Mouse (Mus musculus) cerebellum, adult 8-10 months (tissue): ENCODE measurements around the gene Slc11a2.
"Not testable (repeated sequence)": the region's sequence is repeated elsewhere in the genome, so short reads cannot be mapped to it uniquely, and the experiment has no call there.

ENCODE experiments used
- DNase-seq: peaks from one replicate; pipeline ENCODE4 v3.0.0; 2022

Slc11a2 gene

DNA sequence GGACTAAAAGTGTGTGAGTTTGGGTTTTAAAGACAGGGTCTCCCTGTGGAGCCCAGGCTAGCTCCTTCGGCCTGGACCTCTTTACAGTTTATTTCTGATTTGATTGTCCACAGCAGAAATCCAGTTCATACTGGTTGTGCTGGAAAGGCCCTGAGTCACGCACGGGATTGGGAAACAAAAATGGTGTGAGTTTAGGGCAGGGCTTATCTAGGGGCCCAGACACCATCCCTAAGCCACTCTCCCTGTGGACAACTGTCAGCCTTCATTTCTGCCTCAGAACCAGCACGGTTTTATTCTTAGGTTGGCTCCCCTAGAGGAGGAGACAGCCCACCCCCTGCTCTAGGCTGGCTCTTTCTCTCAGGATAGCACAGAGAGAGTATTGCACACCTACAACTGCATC is 8.4 kb upstream of the Slc11a2 start:
- DNase-seq, result no peak

DNA sequence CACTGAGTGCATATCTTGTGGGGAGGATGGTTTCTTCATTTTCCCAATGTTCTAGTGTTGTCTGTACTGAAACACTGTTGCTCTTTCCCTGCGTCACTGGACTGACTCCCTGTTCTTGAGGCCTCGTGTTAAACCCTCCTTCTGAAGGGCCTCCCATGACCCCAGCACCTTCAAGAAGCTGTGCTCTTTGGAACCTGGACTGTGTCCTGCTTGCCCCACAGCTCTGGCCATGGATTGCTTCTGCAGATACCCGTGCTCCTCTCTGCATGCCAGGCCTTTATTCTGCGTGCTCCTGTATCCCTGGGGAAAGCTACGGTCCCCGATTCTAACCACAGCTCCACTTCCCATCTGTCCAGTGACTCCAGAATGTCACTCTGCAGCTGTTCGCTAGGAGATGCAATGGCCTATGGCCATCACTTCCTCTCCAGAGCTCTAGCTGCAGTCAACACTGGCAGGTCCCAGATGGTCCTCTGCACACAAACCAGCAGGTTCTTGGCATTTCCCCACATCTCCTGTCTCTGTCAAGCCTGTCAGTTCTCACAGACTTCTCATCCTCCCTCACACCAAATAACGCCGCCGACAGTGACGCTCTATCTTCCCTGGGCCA is 5.2 kb upstream of the Slc11a2 start:
- peak; percentile 38 for DNase-seq

DNA sequence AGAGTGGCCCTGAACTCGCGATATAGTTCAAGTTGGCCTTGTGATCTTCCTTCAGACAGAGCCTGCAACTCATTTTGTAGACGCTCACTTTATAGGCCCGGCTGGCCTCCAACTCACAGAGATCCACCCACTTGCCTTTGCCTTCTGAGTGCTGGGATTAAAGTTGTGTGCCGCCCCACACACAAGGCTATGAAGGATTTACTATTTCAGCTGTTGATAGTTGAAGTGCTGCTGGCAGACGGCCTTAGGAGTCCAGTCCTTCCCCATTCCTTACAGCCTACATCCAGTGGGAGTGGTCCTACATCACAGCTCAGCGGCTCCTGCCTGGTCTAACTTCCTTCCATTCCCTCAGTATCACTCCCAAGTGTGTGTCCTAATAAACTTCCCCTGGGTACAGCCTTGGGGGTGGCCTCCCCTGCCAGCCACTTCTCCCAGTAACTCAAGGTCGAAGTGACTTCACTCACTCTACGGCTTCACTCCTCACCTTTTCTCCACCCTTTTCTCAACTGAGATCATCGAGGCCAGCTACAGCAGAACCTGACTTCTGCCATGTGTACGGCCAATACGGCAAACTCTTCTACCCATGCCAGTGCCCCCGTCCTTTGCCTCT is 3.5 kb upstream of the Slc11a2 start:
- DNase-seq, result no peak

DNA sequence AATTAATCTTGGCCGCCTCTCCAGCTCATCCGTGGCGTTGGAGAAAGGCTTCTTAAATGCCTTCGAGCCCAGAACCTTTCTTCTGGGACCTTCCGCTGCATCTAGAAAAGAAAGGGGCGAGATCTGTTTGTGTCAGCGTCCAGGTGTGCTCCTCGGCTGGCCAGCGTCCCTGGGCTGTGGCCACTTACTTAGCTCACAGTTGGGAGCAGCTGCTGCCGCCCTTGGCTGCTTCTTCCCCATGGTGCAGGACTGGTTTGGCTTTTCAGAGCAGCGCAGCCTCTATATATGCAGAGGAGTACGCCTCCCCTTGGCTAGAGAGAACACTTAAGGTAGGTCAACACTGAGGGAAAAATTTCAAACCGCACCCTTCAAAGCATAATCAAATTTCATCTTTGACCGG is 956 bp downstream of the Slc11a2 start:
- no peak for DNase-seq

DNA sequence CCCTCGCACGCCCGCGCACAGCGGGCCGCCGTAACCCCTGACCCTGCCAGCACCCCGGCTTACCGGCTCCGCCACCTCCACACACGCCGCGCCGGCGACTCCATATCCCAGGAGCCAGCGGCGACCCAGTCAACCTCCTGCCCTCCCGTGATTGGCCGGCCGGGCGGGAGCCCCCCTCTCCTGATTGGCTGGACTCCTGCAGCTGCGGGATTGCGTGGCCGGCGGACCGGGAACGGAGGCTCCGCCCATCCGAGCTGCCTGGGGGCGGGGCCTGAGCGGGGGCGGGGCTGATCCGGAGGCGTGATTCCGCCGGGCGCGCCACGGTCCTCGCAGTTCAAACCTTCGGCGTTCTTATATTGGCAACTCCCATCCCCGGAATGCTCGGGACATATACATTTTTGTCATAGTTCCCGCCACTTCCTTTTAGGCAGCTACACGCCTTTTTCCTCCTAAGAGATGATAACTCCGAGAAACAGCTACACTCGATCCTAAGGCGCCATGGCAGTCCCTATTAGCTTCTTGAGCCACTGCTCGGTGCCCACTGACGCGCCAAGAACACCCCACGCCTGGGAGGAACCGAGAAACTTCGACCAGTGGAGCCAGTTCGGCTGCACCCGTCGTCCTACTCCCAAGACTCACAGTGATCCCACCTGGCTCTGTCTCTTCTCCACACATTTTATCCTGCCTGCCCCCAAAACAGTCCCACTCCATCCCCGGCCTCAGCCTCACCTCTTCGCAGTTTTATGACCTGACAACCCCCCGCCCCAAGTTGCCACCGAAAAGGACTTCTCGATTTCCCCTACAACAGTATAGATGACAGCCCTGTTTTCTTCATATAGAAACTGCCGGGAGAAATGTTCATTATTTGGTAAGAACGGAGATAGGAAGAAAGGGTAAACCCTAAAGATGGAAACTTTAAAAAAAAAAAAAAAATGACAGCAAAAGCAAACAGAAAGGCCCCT is 1.7 kb downstream of the Slc11a2 start:
- peak; percentile 94 for DNase-seq

DNA sequence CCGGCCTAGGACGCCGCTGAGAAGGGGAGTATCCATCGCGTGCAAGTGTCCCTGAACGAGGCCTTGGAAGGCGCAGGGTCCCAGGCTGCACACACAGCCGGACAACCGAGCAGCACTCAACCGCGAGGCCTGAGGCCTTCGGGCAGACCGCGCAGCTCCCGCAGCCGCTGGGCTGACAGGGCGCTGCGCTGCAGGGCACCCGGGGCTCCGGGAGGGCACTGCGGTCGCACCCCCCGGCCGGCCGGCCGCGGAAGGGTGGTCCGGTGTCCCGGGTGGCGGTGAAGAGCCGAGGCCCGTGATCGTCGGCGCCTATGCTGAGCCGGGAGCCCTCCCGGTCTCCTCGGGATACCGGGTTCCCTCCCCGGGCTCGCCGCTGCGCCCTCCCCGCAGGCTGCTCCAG is 2.4 kb downstream of the Slc11a2 start:
- no peak for DNase-seq

DNA sequence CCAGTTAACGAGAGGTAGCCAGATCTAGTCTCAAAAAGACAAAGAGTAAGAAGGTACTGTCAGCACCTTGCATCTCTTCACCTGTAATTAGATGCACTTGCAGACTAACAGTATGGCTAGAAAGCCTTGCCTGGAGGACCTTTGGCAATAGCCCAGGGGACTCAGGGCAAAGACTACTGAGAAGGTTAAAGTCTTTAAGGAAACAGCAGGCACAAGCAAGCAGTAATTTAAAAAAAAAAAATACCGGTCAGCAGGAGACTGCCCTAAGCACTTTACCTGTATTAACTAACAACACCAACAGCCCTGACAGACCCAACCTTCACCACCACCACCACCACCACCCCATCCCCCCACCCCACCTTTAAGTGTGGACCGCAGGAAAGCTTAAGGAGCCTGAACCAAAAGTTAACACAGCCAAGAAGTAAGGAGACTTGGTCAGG is 3.1 kb downstream of the Slc11a2 start, which contains the start of gene Gm5475:
Gene Gm5475, plus strand, starts transcription at position 390 of the 440 bp plus-strand sequence.
- not testable (repeated sequence) for DNase-seq

DNA sequence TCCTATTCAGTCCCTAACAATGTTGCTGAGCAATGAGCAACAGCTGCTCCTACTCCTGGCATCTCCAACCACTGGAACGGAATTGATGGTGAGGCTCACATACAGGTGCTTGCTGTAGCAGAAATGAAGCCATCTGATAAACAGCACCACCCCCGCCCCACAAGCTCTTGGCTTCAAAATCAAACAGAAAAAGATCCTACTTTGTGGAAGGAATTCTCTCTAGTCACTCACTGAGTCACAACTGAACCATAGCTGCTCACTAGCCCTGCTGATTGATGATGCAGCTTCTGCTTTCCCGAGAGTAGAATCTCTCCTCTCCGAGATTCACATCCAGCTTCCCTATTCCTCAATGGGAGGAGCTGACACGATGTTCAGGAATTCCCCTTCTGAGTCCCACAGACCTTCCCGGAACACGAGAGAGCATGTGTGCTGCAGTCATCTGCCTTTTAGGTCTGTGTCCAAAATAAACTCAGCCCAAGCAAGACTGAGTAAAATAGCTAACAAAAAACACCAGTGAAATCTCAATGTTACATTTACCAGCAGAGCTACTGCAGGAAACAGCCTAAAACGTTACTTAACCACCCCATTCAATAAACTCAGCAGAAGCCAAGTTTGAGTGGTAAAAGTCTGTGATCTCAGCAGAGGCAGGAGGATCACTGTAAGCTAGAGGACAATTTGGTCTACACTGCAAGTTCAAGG is 3.7 kb downstream of the Slc11a2 start:
- DNase-seq, result no peak

DNA sequence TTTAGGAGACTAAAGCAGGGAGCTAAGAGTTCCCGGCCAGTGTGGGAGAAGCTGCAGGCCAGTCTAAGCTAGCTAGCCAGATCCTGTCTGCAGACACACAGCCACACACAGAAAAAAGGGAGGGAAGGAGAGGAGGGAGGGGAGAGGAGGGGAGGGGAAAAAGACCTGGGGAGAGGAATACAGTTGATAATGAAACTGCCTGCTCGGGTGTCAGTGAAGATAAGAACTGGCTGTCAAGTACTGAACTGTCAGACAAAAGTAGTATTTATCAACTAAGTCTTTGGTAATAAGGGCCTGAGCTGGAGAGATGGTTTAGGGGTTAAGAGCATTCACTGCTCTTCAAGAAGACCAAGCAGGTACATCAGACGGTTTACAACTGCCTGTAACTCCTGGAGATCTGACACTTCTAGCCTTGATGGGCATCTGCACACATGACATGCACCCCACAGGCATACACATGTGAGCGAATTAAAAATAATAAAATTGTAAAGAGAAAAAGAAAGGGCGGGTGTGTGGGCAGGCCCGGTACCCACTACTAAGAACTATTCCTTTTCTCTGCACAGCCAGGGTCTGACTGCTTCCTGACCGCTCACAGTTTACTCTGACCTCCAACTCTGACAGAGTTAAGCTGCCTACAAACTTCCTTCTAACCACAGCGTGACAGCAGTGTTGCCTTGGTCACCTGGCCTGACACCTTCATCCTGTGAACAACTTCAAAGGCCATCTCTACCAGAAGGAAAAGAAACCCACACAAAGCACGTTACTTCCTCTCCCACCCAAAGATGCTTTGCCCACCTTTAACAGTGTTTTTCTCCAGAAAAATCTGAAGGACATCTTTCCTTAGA is 4.7 kb downstream of the Slc11a2 start:
- no peak for DNase-seq

GRCm38 (mm10) chr15:100419311-100419710 is 5.6 kb downstream of the Slc11a2 start:
- no peak for DNase-seq

DNA sequence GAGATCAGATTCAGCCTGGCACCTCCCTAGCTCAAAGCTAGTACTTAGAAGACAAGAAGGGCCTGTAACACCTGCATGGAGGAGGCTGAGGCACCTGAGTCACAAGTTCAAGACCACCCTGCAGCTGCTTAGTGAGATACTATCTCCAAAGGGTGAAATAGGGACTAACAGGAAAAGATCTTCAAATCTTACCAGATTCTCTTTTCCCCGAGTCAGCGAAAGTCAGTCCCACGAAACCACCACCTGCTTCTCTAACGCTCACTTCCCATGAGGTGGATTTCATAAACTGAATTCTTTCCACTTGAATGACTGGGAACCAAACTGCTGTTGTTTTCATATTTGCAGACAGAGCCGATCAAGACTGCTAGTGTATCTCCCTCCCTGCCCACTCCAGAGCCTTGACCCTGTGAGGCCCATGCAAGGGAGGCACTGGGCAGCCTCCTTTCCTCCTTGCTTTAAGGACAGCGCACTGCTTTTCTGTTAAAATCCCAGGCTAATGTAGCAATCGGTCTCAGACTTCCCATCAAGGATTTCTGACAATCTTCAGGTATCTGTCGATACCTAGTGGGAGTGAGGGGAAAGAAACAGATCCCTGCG is 6.9 kb downstream of the Slc11a2 start:
- DNase-seq, result no peak

GRCm38 (mm10) chr15:100415684-100416083 is 9.2 kb downstream of the Slc11a2 start:
- no peak for DNase-seq

- no peak for DNase-seq
These were observed 9.9 kb downstream of the Slc11a2 start for GRCm38 (mm10) chr15:100414942-100415341.

DNA sequence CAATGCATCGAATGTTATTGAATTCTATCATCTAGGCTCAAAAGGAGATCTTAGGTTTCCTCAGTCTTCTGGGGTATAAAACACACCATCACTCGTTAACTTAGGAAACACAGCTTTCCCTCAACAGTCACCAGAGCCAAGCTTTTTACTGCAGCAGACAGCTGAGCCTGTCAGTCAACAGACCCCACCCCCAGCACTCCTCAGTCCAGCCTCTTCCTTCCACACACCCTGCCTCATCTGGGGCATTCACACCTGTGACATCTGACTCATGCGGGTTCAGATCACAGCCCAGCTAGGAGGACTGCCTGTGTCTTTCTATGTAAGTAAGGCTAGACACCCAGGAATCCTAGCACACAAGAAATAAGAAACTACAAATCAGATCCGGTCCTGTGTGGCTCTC is 10.9 kb downstream of the Slc11a2 start:
- no peak for DNase-seq

DNA sequence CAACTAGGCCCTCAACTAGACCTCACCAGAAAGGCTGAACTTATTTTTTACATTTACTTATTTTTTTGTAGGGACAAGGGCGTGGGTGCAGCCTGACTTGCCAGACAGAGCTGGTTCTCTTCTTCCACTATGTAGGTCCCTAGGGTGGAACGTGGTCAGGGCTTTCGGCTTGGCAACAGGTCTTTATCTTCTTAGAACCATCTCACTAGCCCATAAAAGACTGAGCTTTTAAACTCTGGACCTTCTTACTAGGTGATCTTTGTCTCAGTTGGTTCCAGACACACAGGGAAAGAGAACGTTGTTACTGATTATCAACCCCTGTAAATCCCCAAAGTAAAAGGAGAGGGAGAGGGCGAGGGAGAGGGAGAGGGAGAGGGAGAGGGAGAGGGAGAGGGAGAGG is 11.6 kb downstream of the Slc11a2 start:
- DNase-seq, result no peak

GRCm38 (mm10) chr15:100411731-100412130 is 13.1 kb downstream of the Slc11a2 start:
- no peak for DNase-seq

DNA sequence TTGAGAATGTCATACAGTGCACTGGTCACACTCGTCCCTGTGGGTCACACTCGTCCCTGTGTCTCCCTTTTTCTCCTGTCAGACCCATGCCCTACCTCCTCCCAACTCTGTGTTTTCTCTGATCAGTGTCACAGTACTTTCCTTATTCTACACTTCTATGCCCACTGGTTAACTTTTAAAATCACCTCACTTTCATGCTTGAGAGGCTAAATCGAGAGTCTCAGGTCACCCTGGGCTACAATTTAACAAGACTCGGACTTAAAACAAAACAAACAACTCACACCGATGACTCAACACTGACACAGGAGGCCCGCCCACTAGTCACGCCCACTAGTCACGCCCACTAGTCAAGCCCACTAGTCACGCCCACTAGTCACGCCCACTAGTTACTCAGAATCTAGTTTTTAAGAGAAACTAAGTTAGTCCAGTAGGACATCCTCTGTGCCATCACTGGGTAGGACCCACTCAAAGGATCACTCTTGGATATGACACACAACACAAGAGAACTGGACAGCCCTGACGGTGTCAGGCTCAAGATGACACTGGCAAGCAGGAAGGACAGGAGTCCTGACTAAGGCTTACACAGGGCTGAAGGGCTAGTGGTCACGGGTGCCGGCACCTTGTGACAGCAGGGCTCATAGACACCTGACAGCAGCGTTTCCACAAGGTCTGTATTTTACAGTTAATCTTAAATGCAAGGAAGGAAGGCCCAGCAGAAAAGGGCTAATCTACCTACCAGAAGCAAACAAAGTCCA is 13.8 kb downstream of the Slc11a2 start:
- no peak for DNase-seq

GRCm38 (mm10) chr15:100406088-100406487 is 18.8 kb downstream of the Slc11a2 start:
- no peak for DNase-seq

- DNase-seq, result no peak
These were observed 21.4 kb downstream of the Slc11a2 start for GRCm38 (mm10) chr15:100403318-100404000.

- no peak for DNase-seq
These were observed 22.1 kb downstream of the Slc11a2 start for GRCm38 (mm10) chr15:100402798-100403197.
